Mouse (Mus musculus): ENCODE results near the gene Myb. TPM values are rescaled to one million over a fixed set of nuclear protein-coding genes. Genes with fewer than 3 reads are reported as not detected.

The Myb gene
- polyA plus RNA-seq, 1 experiment from 2014 or later, result 8.1 TPM

DNA sequence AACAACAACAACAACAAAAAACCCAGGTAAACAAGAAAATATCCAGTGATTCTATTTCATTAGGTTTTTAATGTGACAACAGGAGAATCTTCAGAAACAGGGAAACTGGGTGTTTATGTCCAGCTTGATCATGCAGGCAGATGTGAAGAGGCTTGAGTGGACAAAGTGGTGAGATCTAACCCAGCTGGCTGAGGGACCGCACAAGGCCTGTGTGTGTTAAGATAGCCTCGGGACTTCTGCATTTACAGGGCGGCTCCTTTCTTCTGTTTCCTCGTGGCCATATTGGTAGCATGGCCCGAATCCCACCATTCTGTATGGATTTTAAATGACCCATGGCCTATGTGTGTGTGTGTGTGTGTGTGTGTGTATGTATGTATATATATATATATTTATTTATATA, 52.6 kb downstream of the Myb start:
- Histone ChIP-seq H3K36me3 (replicated peaks) (no peaks in the 10 kb centered on the region), H3K27ac (no peak overlapping the region), H3K4me2 (no peak overlapping the region), H3K27me3 (no peaks in the 10 kb centered on the region), H3K4me1 (peaks cover 11% of the 10 kb centered on the region), H3K9me3 (peaks cover 5% of the 10 kb centered on the region; the same call in 1 of the 2 replicates), H3K9ac (no peak overlapping the region), H3K4me3 (replicated peaks) (no peak overlapping the region)
- WGBS, result 88% methylated on average over 5 of the region's 5 CpGs
- ATAC-seq (ENCODE audit: low FRiP score), result no peak

DNA sequence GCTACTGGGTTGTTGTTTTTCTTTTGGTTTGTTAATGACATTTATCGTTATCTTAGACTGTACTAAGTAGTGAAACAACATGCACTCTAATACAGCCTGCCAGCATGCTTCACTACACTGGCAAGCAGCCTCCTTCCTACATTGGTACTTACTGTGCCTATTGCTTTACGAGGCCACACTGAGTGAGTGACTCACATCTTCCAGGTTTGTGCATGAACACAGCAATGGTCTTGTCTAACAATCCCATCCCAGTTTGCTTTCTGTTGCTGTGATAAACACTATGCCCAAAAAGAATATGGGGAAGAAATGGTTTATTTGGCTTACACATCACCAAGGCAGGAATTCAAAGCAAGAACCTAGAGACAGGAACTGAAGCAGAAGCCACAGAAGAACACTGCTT, 55.6 kb downstream of the Myb start:
- Histone ChIP-seq H3K4me2 (no peak overlapping the region), H3K4me3 (replicated peaks) (no peak overlapping the region), H3K36me3 (replicated peaks) (no peaks in the 10 kb centered on the region), H3K27ac (no peak overlapping the region), H3K27me3 (peaks cover 12% of the 10 kb centered on the region), H3K9me3 (peaks cover 5% of the 10 kb centered on the region; the same call in 1 of the 2 replicates), H3K9ac (no peak overlapping the region), H3K4me1 (peaks cover 33% of the 10 kb centered on the region)
- no peak for ATAC-seq (ENCODE audit: low FRiP score)
- 91% methylated on average over 2 of the region's 2 CpGs for WGBS

DNA sequence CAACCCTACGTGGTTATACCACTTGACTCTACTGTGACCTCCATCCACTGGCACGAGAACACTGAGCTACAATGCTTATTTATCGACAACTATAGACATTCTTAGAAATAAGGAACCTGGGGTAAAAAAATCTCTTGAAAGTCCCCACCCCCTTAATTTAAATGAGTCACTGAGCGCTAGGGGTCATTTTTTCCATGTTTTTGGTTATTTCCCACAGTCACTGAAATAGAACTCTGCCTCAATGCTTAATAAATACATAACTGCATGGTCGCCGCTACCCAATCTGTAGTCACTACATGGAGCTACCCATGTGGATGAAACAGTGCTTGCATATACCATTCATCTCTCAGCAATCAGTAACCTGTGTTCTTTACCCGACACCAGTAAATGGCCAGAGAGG, 58.1 kb downstream of the Myb start:
- H3K36me3 ChIP-seq (replicated peaks), result no peaks in the 10 kb centered on the region
- no peak overlapping the region for H3K9ac ChIP-seq
- no peak overlapping the region for H3K4me2 ChIP-seq
- H3K9me3 ChIP-seq, result peaks cover 5% of the 10 kb centered on the region; the same call in 1 of the 2 replicates
- peaks cover 23% of the 10 kb centered on the region for H3K4me1 ChIP-seq
- ATAC-seq (ENCODE audit: low FRiP score), result no peak
- WGBS, result 66% methylated on average over 7 of the region's 7 CpGs
- H3K4me3 ChIP-seq (replicated peaks), result no peak overlapping the region
- peaks cover 31% of the 10 kb centered on the region for H3K27me3 ChIP-seq
- no peak overlapping the region for H3K27ac ChIP-seq

DNA sequence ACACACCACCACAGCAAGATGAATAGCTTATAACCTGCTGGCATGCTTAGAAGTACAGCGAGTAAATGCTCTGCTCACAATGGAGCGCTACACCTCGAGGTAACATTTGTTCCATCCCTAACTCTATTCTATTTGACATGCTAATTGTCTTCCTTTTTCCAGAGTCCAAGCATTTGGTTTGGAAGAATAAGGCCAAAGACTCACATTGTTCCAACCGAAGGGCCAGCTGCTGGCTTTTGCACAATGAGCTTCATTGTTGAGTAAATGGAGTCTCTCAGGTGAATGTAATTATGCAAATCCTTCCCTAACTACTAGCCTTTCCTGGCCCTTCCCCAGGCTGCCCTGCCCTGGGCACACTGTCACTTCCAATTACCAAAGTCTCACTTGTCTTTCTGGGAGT, 58.8 kb downstream of the Myb start:
- Histone ChIP-seq H3K36me3 (replicated peaks) (no peaks in the 10 kb centered on the region), H3K4me2 (no peak overlapping the region), H3K4me1 (peaks cover 23% of the 10 kb centered on the region), H3K27me3 (peaks cover 31% of the 10 kb centered on the region), H3K9ac (no peak overlapping the region), H3K4me3 (replicated peaks) (no peak overlapping the region), H3K9me3 (peaks cover 3% of the 10 kb centered on the region; the same call in 1 of the 2 replicates), H3K27ac (no peak overlapping the region)
- ATAC-seq (ENCODE audit: low FRiP score), result peak; percentile 23; the same call in 1 of the 2 replicates
- WGBS, result 4% methylated on average over 4 of the region's 4 CpGs

DNA sequence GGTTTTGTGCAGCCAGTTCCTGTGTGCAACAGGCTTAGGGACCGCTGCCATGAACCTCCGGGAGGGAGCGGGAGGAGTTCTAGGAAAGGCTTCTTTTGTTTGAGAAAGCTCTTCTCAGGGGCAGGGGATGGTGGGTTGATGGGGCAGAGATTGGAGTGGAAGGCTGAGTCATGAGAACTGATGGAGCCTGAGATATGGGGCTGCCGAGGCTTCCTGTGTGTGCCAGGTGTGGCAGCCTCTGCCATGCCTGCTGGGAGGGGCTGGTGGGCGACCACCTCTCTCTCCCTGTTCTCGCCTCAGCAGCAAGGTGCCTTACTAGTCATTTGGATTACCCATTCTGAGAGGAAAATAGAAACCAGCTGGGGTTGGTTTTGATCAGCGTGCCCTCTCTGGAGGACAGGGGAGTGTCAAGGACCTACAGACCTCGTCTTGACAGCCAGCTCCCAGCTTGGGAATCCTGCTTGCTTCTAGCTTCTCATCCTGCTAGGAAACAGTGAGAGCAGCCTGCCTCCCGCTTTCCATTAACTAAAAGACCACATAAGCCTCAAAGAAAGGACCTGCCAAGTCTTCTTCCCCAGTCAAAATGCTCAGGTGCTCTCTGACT, 60.0 kb downstream of the Myb start:
- Histone ChIP-seq H3K9ac (no peak overlapping the region), H3K4me2 (no peak overlapping the region), H3K27ac (no peak overlapping the region), H3K36me3 (replicated peaks) (no peaks in the 10 kb centered on the region), H3K27me3 (peaks cover 33% of the 10 kb centered on the region), H3K4me3 (replicated peaks) (no peak overlapping the region), H3K4me1 (peaks cover 23% of the 10 kb centered on the region), H3K9me3 (no peaks in the 10 kb centered on the region)
- ATAC-seq (ENCODE audit: low FRiP score), result no peak
- 15% methylated on average over 8 of the region's 9 CpGs for WGBS

DNA sequence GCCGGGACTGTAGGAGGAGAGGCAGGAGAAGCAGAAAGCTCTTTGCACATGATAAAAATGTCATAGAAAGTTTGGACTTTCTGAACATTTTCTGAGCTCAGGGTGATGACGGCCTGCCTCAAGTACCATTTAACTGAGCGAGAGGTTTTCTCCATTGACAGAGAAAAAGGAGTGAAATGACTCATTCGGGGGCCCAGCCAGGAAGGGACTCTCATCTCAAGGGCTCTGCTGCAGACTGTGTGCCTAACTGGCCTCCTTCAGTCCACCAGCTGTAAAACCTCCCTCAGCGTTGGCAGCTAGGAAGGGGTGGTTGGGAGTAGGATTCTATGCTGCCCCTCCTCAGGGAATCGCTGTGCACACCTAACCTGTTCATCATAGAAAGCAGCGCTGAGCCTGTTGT, 61.3 kb downstream of the Myb start:
- peaks cover 46% of the 10 kb centered on the region for H3K27me3 ChIP-seq
- WGBS, result 83% methylated on average over 7 of the region's 7 CpGs
- H3K4me1 ChIP-seq, result peaks cover 23% of the 10 kb centered on the region
- no peak overlapping the region for H3K4me2 ChIP-seq
- no peak for ATAC-seq (ENCODE audit: low FRiP score)
- no peak overlapping the region for H3K9ac ChIP-seq
- H3K27ac ChIP-seq, result no peak overlapping the region
- H3K36me3 ChIP-seq (replicated peaks), result no peaks in the 10 kb centered on the region
- H3K9me3 ChIP-seq, result no peaks in the 10 kb centered on the region
- no peak overlapping the region for H3K4me3 ChIP-seq (replicated peaks)

DNA sequence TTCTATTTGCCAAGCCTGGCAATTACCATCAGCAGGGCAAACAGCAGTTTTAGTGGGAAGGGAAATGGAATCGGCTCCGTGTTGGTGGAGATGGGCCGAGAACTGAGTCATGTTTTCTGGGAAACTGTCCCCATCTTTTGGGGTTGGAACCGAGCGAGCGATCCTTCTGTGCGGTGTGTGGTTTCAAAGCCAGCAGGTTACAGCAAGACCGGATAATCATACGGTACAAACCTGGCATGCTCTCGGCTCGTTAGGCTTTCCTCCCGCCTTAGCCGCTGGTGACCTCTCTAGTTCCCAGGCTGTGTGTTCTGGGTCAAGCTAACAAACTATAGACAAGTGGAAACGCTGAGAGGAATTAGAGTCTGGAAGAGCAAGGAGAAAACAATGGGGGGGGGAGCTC, 65.2 kb downstream of the Myb start:
- ATAC-seq (ENCODE audit: low FRiP score), result no peak
- H3K9ac ChIP-seq, result no peak overlapping the region
- 83% methylated on average over 14 of the region's 14 CpGs for WGBS
- no peak overlapping the region for H3K4me2 ChIP-seq
- H3K27ac ChIP-seq, result no peak overlapping the region
- H3K4me3 ChIP-seq (replicated peaks), result no peak overlapping the region
- H3K9me3 ChIP-seq, result no peaks in the 10 kb centered on the region
- H3K36me3 ChIP-seq (replicated peaks), result no peaks in the 10 kb centered on the region
- H3K4me1 ChIP-seq, result peaks cover 17% of the 10 kb centered on the region
- H3K27me3 ChIP-seq, result peaks cover 72% of the 10 kb centered on the region

DNA sequence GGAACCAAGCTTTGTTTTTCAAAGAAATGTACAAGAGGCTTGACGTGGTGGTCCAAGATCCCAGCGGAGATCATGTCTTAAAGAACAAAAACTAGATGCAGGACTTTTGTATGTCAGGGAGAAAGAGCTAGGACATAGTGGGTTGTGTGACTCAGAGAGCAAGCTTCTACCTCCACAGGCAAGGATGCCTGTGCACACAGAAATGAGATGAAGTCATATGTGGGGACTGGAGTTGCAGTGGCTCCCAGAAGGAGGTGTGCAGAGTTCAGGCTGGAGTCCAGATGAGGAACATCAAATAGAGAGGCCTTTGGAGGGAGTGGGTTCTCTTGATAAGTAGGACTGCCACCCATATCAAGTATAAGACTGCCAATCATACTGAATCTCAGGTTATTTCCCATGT, 65.9 kb downstream of the Myb start:
- Histone ChIP-seq H3K4me2 (no peak overlapping the region), H3K36me3 (replicated peaks) (no peaks in the 10 kb centered on the region), H3K9me3 (0 out of 2 replicates have a peak, but pooled peaks cover 4% of the 10 kb centered on the region), H3K9ac (no peak overlapping the region), H3K4me3 (replicated peaks) (no peak overlapping the region), H3K27me3 (peaks cover 76% of the 10 kb centered on the region), H3K4me1 (peaks cover 14% of the 10 kb centered on the region), H3K27ac (no peak overlapping the region)
- 90% methylated on average over 2 of the region's 2 CpGs for WGBS
- ATAC-seq (ENCODE audit: low FRiP score), result no peak

DNA sequence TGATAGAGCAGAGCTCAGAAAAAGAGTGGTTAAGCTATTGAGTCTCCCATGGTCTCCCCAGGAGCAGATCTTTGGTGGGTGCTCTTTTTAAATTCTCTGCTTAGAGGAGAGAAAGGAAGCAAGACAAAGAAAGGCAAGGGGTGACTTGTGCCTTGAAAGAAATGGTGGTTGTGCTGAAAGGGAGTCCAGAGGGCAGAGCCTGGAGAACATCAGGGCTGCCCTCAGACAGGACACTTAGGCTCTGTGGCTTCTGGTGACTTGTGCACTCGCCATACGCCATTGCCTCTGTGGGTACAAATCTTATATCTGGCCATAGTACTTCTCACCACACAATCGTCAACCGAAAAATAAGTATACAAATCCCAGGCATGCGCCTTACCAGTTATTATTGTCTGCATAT, 67.5 kb downstream of the Myb start:
- no peak overlapping the region for H3K27ac ChIP-seq
- H3K36me3 ChIP-seq (replicated peaks), result no peaks in the 10 kb centered on the region
- H3K4me3 ChIP-seq (replicated peaks), result no peak overlapping the region
- H3K4me1 ChIP-seq, result peaks cover 15% of the 10 kb centered on the region
- peaks cover 72% of the 10 kb centered on the region for H3K27me3 ChIP-seq
- no peak overlapping the region for H3K9ac ChIP-seq
- ATAC-seq (ENCODE audit: low FRiP score), result no peak
- 0 out of 2 replicates have a peak, but pooled peaks cover 7% of the 10 kb centered on the region for H3K9me3 ChIP-seq
- no peak overlapping the region for H3K4me2 ChIP-seq
- 89% methylated on average over 5 of the region's 5 CpGs for WGBS

DNA sequence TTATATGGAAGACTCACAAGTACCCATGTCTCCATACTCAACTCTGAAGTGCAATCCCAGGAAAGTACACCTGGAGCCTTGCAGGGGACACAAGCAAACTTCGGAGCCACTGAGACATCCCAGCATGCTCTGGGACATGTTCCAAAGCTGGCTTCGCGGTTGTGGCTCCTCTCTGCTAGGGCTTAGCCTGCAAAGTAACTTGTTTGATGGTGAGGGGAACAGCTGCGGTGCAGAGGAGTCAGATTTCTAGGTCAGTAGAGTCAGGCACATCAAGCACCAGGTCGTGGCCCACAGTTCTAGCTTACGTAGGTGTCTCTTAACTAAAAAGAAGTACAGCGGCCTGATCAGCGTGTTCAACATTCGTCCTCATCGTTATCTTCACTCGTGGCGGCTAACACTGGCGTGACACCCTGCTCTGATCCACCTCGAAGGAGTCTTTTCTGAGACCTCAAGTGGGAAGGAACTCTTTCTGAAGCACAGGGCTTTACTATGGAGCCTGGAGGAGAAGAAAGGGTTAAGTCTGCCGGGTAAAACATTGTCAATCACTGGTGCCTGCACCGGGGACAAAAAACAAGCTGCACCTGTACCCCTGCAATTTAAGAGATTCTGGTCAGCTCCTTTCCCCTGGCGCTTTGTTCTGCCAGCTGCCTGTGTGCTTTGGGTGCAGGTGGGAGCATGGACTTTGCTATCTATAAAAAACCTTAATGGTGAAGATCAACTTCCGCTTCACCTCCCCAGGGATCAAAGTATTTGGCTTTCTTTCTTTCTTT, 68.1 kb downstream of the Myb start:
- no peak overlapping the region for H3K9ac ChIP-seq
- peaks cover 71% of the 10 kb centered on the region for H3K27me3 ChIP-seq
- H3K4me3 ChIP-seq (replicated peaks), result no peak overlapping the region
- H3K9me3 ChIP-seq, result 0 out of 2 replicates have a peak, but pooled peaks cover 7% of the 10 kb centered on the region
- H3K36me3 ChIP-seq (replicated peaks), result no peaks in the 10 kb centered on the region
- H3K4me2 ChIP-seq, result no peak overlapping the region
- no peak for ATAC-seq (ENCODE audit: low FRiP score)
- 55% methylated on average over 18 of the region's 18 CpGs for WGBS
- H3K4me1 ChIP-seq, result peaks cover 21% of the 10 kb centered on the region
- H3K27ac ChIP-seq, result no peak overlapping the region

DNA sequence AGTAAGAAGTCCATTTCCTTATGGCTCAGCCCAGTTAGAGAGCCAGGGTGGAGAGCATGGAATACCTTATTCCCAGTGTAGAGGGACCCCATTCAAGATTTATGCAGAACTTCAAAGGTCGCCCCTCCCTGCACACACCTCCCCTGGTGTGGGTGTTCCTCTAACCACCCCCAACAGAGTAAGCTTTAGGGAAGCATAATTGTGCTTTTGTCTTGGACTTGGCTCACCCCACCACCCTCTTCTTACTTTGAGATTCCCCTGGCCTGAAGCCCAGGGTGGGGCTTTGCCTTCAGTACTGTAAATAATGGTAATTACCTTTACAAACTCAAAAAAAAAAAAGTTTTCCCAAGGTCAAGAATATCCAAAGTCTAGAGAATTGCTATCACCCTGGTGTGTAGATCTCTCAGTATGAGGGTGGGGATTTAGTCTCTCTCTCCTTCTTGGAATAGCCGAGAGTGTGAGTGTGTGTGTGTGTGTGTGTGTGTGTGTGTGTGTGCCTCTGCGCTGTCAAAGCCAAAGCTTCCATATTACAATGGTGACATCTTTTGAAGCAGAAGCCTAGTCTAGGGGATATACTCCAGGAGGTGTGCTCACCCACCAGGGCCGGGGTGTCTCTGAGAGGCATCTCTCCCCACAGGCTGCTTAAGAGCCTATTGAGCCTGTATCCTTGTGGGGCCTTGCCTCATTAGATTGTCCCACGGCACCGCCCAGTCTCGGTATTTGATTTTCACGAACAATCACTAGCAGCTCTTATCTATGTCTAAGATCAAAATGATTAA, 69.7 kb downstream of the Myb start:
- Histone ChIP-seq H3K4me3 (replicated peaks) (no peak overlapping the region), H3K9me3 (0 out of 2 replicates have a peak, but pooled peaks cover 7% of the 10 kb centered on the region), H3K27ac (no peak overlapping the region), H3K4me2 (no peak overlapping the region), H3K4me1 (peaks cover 25% of the 10 kb centered on the region), H3K9ac (no peak overlapping the region), H3K36me3 (replicated peaks) (no peaks in the 10 kb centered on the region), H3K27me3 (peaks cover 76% of the 10 kb centered on the region)
- ATAC-seq (ENCODE audit: low FRiP score), result no peak
- WGBS, result 73% methylated on average over 8 of the region's 8 CpGs

DNA sequence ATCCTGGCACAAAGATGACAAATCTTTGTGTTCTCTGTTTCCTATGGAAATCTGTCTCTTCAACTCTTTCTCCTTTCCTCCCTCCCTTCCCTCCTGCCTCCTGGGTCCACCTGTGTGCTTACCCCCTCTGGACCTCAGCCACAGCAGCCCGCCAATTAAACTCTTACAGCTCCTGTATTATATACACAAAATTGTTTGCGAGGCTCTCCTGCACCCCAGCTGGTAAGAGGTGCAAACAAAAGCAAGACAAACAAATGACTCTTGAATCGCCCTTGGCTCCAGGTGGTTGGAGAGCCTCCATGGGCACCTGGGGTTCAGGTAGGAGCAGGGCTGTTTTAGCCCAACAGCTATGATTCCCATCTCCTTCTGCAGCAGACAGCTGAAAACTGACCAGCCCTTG, 71.2 kb downstream of the Myb start:
- H3K9me3 ChIP-seq, result 0 out of 2 replicates have a peak, but pooled peaks cover 7% of the 10 kb centered on the region
- peaks cover 25% of the 10 kb centered on the region for H3K4me1 ChIP-seq
- no peaks in the 10 kb centered on the region for H3K36me3 ChIP-seq (replicated peaks)
- H3K4me2 ChIP-seq, result no peak overlapping the region
- H3K27ac ChIP-seq, result no peak overlapping the region
- no peak overlapping the region for H3K9ac ChIP-seq
- no peak for ATAC-seq (ENCODE audit: low FRiP score)
- peaks cover 76% of the 10 kb centered on the region for H3K27me3 ChIP-seq
- 76% methylated on average over 3 of the region's 3 CpGs for WGBS
- H3K4me3 ChIP-seq (replicated peaks), result no peak overlapping the region
